Mouse (Mus musculus): ENCODE data around the gene Gk.

DNA sequence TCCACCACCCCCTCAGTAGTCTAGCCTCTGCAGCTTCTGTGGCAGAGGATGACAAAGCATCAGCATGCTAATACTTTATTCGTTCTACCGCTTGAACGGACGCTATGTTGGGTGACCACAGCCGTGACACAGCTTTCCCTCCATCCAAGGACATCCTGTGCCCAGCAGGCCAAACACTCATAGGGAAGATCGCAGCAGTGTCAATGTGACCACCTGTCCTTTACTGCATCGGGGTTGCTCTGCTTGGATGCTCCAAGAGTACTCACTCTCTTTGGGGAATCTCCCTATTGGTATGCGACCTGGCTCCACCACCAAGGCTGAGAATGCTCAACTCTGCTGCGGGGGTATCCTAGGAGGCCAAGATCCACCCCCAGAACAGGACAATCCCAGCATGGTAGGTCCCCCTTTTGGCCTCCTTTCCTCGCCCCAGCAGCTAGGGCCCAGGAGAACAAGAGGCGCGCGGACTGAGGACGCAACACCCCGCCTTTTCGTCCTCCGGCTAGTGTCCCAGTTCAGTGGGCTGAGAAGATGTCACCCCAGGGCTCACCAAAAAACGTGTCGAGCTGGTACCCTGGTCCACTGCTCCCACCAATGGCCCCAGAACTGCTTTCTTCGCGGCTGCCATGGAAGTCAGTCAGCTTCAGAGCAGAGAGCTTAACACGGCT lies 608 bp downstream of the Gk start:
- TF ChIP-seq POLR2A (IDR thresholded peaks at IDR 0.05; ENCODE audit: low read depth, low read length) (no peak), CTCF (IDR thresholded peaks at IDR 0.05; ENCODE audit: extremely low read depth, insufficient read depth, insufficient read length, insufficient replicate concordance) (no peak)

Data from spleen, adult 2 months (tissue).